Mouse (Mus musculus): ENCODE results near the gene Cap2.

Gene Cap2

GRCm38 (mm10) chr13:46501800-46502389, at the start of gene Cap2:
Cap2 (plus strand) TSS chr13:46501848.
- no peak for DNase-seq (ENCODE audit: low read depth, low spot score)

- DNase-seq (ENCODE audit: low read depth, low spot score): no peak
Measured at GRCm38 (mm10) chr13:46459546-46459945, 42.1 kb upstream of the Cap2 start.

GRCm38 (mm10) chr13:46462280-46462679, 39.4 kb upstream of the Cap2 start:
- DNase-seq (ENCODE audit: low read depth, low spot score): no peak

- no peak for DNase-seq (ENCODE audit: low read depth, low spot score)
Measured at GRCm38 (mm10) chr13:46463764-46464163, 37.9 kb upstream of the Cap2 start.

- DNase-seq (ENCODE audit: low read depth, low spot score): no peak
Measured at GRCm38 (mm10) chr13:46468251-46468650, 33.4 kb upstream of the Cap2 start.

GRCm38 (mm10) chr13:46469536-46469935, 32.1 kb upstream of the Cap2 start:
- DNase-seq (ENCODE audit: low read depth, low spot score): no peak

GRCm38 (mm10) chr13:46481271-46481670, 20.4 kb upstream of the Cap2 start:
- no peak for DNase-seq (ENCODE audit: low read depth, low spot score)

GRCm38 (mm10) chr13:46485605-46486004, 16.0 kb upstream of the Cap2 start:
- no peak for DNase-seq (ENCODE audit: low read depth, low spot score)

GRCm38 (mm10) chr13:46488166-46488565, 13.5 kb upstream of the Cap2 start:
- DNase-seq (ENCODE audit: low read depth, low spot score): no peak

- DNase-seq (ENCODE audit: low read depth, low spot score): no peak
Measured at GRCm38 (mm10) chr13:46490644-46491043, 11.0 kb upstream of the Cap2 start.

GRCm38 (mm10) chr13:46502390-46502891, 793 bp downstream of the Cap2 start:
- DNase-seq (ENCODE audit: low read depth, low spot score): no peak

- no peak for DNase-seq (ENCODE audit: low read depth, low spot score)
Measured at GRCm38 (mm10) chr13:46507944-46508343, 6.3 kb downstream of the Cap2 start.

GRCm38 (mm10) chr13:46508823-46509222, 7.2 kb downstream of the Cap2 start:
- DNase-seq (ENCODE audit: low read depth, low spot score): no peak

- DNase-seq (ENCODE audit: low read depth, low spot score): no peak
Measured at GRCm38 (mm10) chr13:46510460-46510859, 8.8 kb downstream of the Cap2 start.

- DNase-seq (ENCODE audit: low read depth, low spot score): no peak
Measured at GRCm38 (mm10) chr13:46514484-46514883, 12.8 kb downstream of the Cap2 start.

GRCm38 (mm10) chr13:46515120-46515523, 13.5 kb downstream of the Cap2 start:
- no peak for DNase-seq (ENCODE audit: low read depth, low spot score)

GRCm38 (mm10) chr13:46515524-46515923, 13.9 kb downstream of the Cap2 start:
- DNase-seq (ENCODE audit: low read depth, low spot score): no peak

- DNase-seq (ENCODE audit: low read depth, low spot score): no peak
Measured at GRCm38 (mm10) chr13:46516183-46516582, 14.5 kb downstream of the Cap2 start.

GRCm38 (mm10) chr13:46517211-46517685, 15.6 kb downstream of the Cap2 start:
- DNase-seq (ENCODE audit: low read depth, low spot score): no peak

GRCm38 (mm10) chr13:46521482-46521881, 19.8 kb downstream of the Cap2 start:
- DNase-seq (ENCODE audit: low read depth, low spot score): no peak

GRCm38 (mm10) chr13:46522798-46523197, 21.1 kb downstream of the Cap2 start:
- no peak for DNase-seq (ENCODE audit: low read depth, low spot score)

- no peak for DNase-seq (ENCODE audit: low read depth, low spot score)
Measured at GRCm38 (mm10) chr13:46523235-46523634, 21.6 kb downstream of the Cap2 start.

- DNase-seq (ENCODE audit: low read depth, low spot score): no peak
Measured at GRCm38 (mm10) chr13:46523712-46524111, 22.1 kb downstream of the Cap2 start.
